In the genomic region with DNA sequence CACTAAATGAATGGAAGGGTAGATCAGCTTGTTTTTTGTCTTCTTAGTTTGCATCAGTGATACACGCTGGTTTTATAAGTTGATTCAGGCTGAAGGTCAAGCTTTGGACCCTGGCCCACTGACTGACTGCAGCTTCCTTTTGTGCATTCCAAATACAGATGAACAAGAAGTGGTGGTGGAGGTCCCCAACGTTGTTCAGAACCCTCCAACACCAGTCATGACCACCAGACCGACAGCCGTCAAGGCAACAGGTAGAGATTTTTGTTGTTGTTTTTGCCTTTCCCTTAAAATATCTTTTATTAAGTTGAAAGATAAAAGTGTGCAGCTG, we compare ENCODE assay signal across 1 mouse cellular context.
TF ChIP-seq lines count a peak whose summit lies in the region.

No protein-coding gene starts in this region.

TF ChIP-seq in CH12.LX, 34 proteins besides CTCF, POLR2A, EP300 and RAD21 (continued from another document):
- TF ChIP-seq GABPA (IDR thresholded peaks at IDR 0.05; ENCODE audit: insufficient replicate concordance, low read depth, low read length) = no peak
- TF ChIP-seq ZMIZ1 (IDR thresholded peaks at IDR 0.05; ENCODE audit: low read depth, low read length) = no peak
- TF ChIP-seq MEF2A (IDR thresholded peaks at IDR 0.05; ENCODE audit: borderline replicate concordance, low read depth, low read length) = no peak
- no peak for TF ChIP-seq HCFC1 (IDR thresholded peaks at IDR 0.05; ENCODE audit: low read depth, low read length)
- no peak for TF ChIP-seq NRF1 (IDR thresholded peaks at IDR 0.05; ENCODE audit: low read depth, low read length)
- no peak for TF ChIP-seq SMC3 (IDR thresholded peaks at IDR 0.05; ENCODE audit: low read depth, low read length)
